ENCODE assay signal across 29 mouse cellular contexts in genomic region chr10:79886054-79886453, GRCm38 (mm10). TPM values are rescaled to one million over a fixed set of nuclear protein-coding genes. Genes with fewer than 3 reads are reported as not detected.
A peak's percentile ranks its signal among the peaks of the same experiment; 100 is the strongest.
DNase-seq lines count a peak whose midpoint lies in the region; ATAC-seq and TF ChIP-seq lines count a peak whose summit lies in the region.
"Had no signal": no experiment of that assay in that cellular context is flagged by ENCODE, and none has a peak within 500 bp of the region (broad histone marks: within the 10 kb centered on the region; RNA-seq: fewer than 3 reads in every experiment).

TSS of gene Elane (plus strand) at chr10:79886247.

- DNase-seq in heart, adult 11 months: peak; percentile 87
- DNase-seq in heart, adult 8-10 months (ENCODE audit: low spot score): no peak
- no peak for DNase-seq in liver, embryonic 11.5 days (ENCODE audit: low spot score)
- DNase-seq in liver, postnatal 0 days: no peak
- no peak for DNase-seq in lung, postnatal 4 days
- no peak for DNase-seq in left cerebral cortex, adult 11 months (ENCODE audit: low spot score)
- DNase-seq: adrenal gland, postnatal 14 days; cerebellum, adult 8-10 months; heart, adult 18-20 months; heart, postnatal 14 days; kidney, adult 18-20 months; kidney, postnatal 4 days; lung, adult 2 months; lung, postnatal 14 days; right cerebral cortex, adult 18-20 months had no signal

- H3K27me3 ChIP-seq in liver, embryonic 11.5 days (replicated peaks; ENCODE audit: control insufficient read depth, insufficient read depth, low read length): peaks cover 6% of the 10 kb centered on the region; the same call in 1 of the 2 replicates
- H3K27me3 ChIP-seq in liver, postnatal 0 days (ENCODE audit: insufficient read depth, low read length): 0 out of 2 replicates have a peak, but pooled peaks cover 8% of the 10 kb centered on the region
- H3K27me3 ChIP-seq in midbrain, embryonic 16.5 days (ENCODE audit: control insufficient read depth, insufficient read depth, low read depth, low read length): peaks cover 6% of the 10 kb centered on the region; the same call in 1 of the 2 replicates

- H3K4me2 ChIP-seq in liver, embryonic 11.5 days: no peak within 1 kb of the TSS
- H3K4me2 ChIP-seq in liver, postnatal 0 days (ENCODE audit: low read depth, low read length): no peak within 1 kb of the TSS; the same call in 1 of the 2 replicates
- H3K4me2 ChIP-seq in midbrain, embryonic 16.5 days (ENCODE audit: low read length): no peak within 1 kb of the TSS
- H3K4me2 ChIP-seq: embryonic facial prominence, embryonic 12.5 days; forebrain, embryonic 13.5 days; heart, embryonic 13.5 days; hindbrain, embryonic 14.5 days had no signal

- H3K9ac ChIP-seq in liver, embryonic 11.5 days (ENCODE audit: low read depth, low read length): no peak within 1 kb of the TSS
- H3K9ac ChIP-seq in liver, postnatal 0 days (replicated peaks): no peak within 1 kb of the TSS
- no peak within 1 kb of the TSS for H3K9ac ChIP-seq in midbrain, embryonic 16.5 days (ENCODE audit: low read depth, low read length)
- H3K9ac ChIP-seq: embryonic facial prominence, embryonic 12.5 days; forebrain, embryonic 13.5 days; heart, embryonic 13.5 days; hindbrain, embryonic 14.5 days had no signal

- WGBS in bone marrow, adult 2 months: 21% methylated on average over 6 of the region's 6 CpGs
- 71% methylated on average over 6 of the region's 6 CpGs for WGBS in liver, embryonic 11.5 days
- 50% methylated on average over 6 of the region's 6 CpGs for WGBS in liver, postnatal 0 days (ENCODE audit: insufficient replicate concordance)
- 86% methylated on average over 6 of the region's 6 CpGs for WGBS in midbrain, embryonic 16.5 days

- peaks cover 6% of the 10 kb centered on the region; the same call in 1 of the 2 replicates for H3K4me1 ChIP-seq in bone marrow, adult 2 months (ENCODE audit: control insufficient read depth, insufficient read depth, low read length)
- H3K4me1 ChIP-seq in liver, embryonic 11.5 days (replicated peaks; ENCODE audit: control insufficient read depth, insufficient read depth, low read length): peaks cover 20% of the 10 kb centered on the region
- peaks cover 33% of the 10 kb centered on the region for H3K4me1 ChIP-seq in liver, postnatal 0 days (ENCODE audit: insufficient read depth)
- no peaks in the 10 kb centered on the region for H3K4me1 ChIP-seq in midbrain, embryonic 16.5 days (ENCODE audit: control insufficient read depth, insufficient read depth, low read length)

- H3K36me3 ChIP-seq in liver, embryonic 11.5 days (ENCODE audit: control insufficient read depth, insufficient read depth, low read length): no peaks in the 10 kb centered on the region
- no peaks in the 10 kb centered on the region for H3K36me3 ChIP-seq in liver, postnatal 0 days (replicated peaks; ENCODE audit: insufficient read depth, low read length)
- no peaks in the 10 kb centered on the region for H3K36me3 ChIP-seq in midbrain, embryonic 16.5 days (ENCODE audit: control insufficient read depth, insufficient read depth, low read length)
- H3K36me3 ChIP-seq: embryonic facial prominence, embryonic 12.5 days; heart, embryonic 13.5 days; limb, embryonic 10.5 days; midbrain, embryonic 10.5 days had no signal

- TF ChIP-seq POLR2A in bone marrow, adult 2 months (IDR thresholded peaks at IDR 0.05; ENCODE audit: borderline replicate concordance, control insufficient read depth, low read depth, low read length): no peak

- ATAC-seq in liver, embryonic 11.5 days (replicated peaks; ENCODE audit: low FRiP score): no peak
- no peak for ATAC-seq in liver, postnatal 0 days
- no peak for ATAC-seq in midbrain, embryonic 16.5 days
- ATAC-seq: forebrain, embryonic 13.5 days; inflammation-experienced regulatory T-cells, adult 6 months had no signal

- H3K4me3 ChIP-seq in bone marrow, adult 2 months (replicated peaks; ENCODE audit: control insufficient read depth, low read depth, low read length): peak within 1 kb of the TSS; percentile 12
- no peak within 1 kb of the TSS for H3K4me3 ChIP-seq in liver, embryonic 11.5 days (ENCODE audit: low read depth, low read length)
- H3K4me3 ChIP-seq in liver, postnatal 0 days (ENCODE audit: low read depth, low read length): no peak within 1 kb of the TSS
- no peak within 1 kb of the TSS for H3K4me3 ChIP-seq in midbrain, embryonic 16.5 days (ENCODE audit: low read depth, low read length)
- H3K4me3 ChIP-seq: embryonic facial prominence, embryonic 12.5 days; erythroblast, embryonic 14.5 days; forebrain, embryonic 13.5 days; heart, embryonic 13.5 days; limb, embryonic 10.5 days; midbrain, embryonic 10.5 days had no signal

- no peak for TF ChIP-seq CTCF in bone marrow, adult 2 months (IDR thresholded peaks at IDR 0.05; ENCODE audit: control insufficient read depth, insufficient read depth, low read length)
- no peak for TF ChIP-seq CTCF in liver, postnatal 0 days (IDR thresholded peaks at IDR 0.05; ENCODE audit: low read depth)

- no peaks in the 10 kb centered on the region for H3K9me3 ChIP-seq in liver, embryonic 11.5 days (ENCODE audit: control insufficient read depth, low read length)
- H3K9me3 ChIP-seq in liver, postnatal 0 days (ENCODE audit: low read length): no peaks in the 10 kb centered on the region
- H3K9me3 ChIP-seq in midbrain, embryonic 16.5 days (replicated peaks; ENCODE audit: control insufficient read depth, low read length, poor library complexity, severe bottlenecking): no peaks in the 10 kb centered on the region
- H3K9me3 ChIP-seq: embryonic facial prominence, embryonic 12.5 days; forebrain, embryonic 13.5 days; heart, embryonic 13.5 days; limb, embryonic 10.5 days; midbrain, embryonic 10.5 days had no signal

- no peak for TF ChIP-seq EP300 in liver, postnatal 0 days (IDR thresholded peaks at IDR 0.05; ENCODE audit: low read depth)

- peak within 1 kb of the TSS; percentile 21; the same call in 1 of the 2 replicates for H3K27ac ChIP-seq in bone marrow, adult 2 months (ENCODE audit: control insufficient read depth, insufficient read depth, low read depth, low read length, poor library complexity)
- no peak within 1 kb of the TSS for H3K27ac ChIP-seq in liver, embryonic 11.5 days (ENCODE audit: low read depth, low read length)
- H3K27ac ChIP-seq in liver, postnatal 0 days (ENCODE audit: low read depth): no peak within 1 kb of the TSS
- H3K27ac ChIP-seq in midbrain, embryonic 16.5 days (ENCODE audit: low read length): no peak within 1 kb of the TSS
- H3K27ac ChIP-seq: embryonic facial prominence, embryonic 12.5 days; forebrain, embryonic 13.5 days; heart, embryonic 13.5 days; hindbrain, embryonic 14.5 days; limb, embryonic 10.5 days; midbrain, embryonic 10.5 days had no signal

RNA-seq across cellular contexts. Expression of gene Elane, which starts in this region (rescaled TPM):
- total RNA-seq in heart, adult 8-10 months (2022): under 1 TPM in 1 of 4 experiments, not detected in 3; 0.57 TPM
- 102 and 162 TPM in 2 replicates for polyA plus RNA-seq in bone marrow, adult 2 months (2011; ENCODE audit: insufficient read depth, insufficient read length, low replicate concordance, missing spikeins)
- 11.1 and 11.8 TPM in 2 replicates for polyA plus RNA-seq in liver, embryonic 11.5 days (2014; fragmentation: Nextera tagmentation; extraction: Ambion mirVana)
- 180 and 207 TPM in 2 replicates for polyA plus RNA-seq in liver, postnatal 0 days (2015; fragmentation: Nextera tagmentation; extraction: Ambion mirVana)
- polyA plus RNA-seq in midbrain, embryonic 16.5 days (2015; fragmentation: Nextera tagmentation; extraction: Ambion mirVana): not detected in 2 replicates
- total RNA-seq: gastrocnemius, adult 8-10 months; heart, adult 18-20 months; heart, postnatal 14 days; left cerebral cortex, adult 8-10 months; midbrain, postnatal 0 days had no signal
- polyA plus RNA-seq: forebrain, embryonic 13.5 days; inflammation-experienced regulatory T-cells, adult 6 months; limb, embryonic 10.5 days; midbrain, postnatal 0 days; neural tube, embryonic 14.5 days had no signal
